Mouse (Mus musculus) adipocyte (in vitro differentiated cells): Measurements from ENCODE around the gene Slc35e2.
A peak's percentile ranks its signal among the peaks of the same experiment; 100 is the strongest.

ENCODE experiments used
- DNase-seq: peaks from one replicate; pipeline ENCODE4 v3.0.0-alpha.2; 2016; ENCODE audit warnings: low spot score

Gene Slc35e2

GRCm38 (mm10) chr4:155577132-155577531 lies 24.1 kb upstream of the Slc35e2 start:
- DNase-seq: no peak

GRCm38 (mm10) chr4:155577741-155578140 lies 23.5 kb upstream of the Slc35e2 start:
- DNase-seq: no peak

GRCm38 (mm10) chr4:155578336-155579125 lies 22.7 kb upstream of the Slc35e2 start:
- peak; percentile 86 for DNase-seq

- peak; percentile 57 for DNase-seq
Measured at GRCm38 (mm10) chr4:155580420-155580819, 20.8 kb upstream of the Slc35e2 start.

- peak; percentile 73 for DNase-seq
Measured at GRCm38 (mm10) chr4:155582279-155582905, 18.8 kb upstream of the Slc35e2 start.

- no peak for DNase-seq
Measured at GRCm38 (mm10) chr4:155589356-155589755, 11.9 kb upstream of the Slc35e2 start.

GRCm38 (mm10) chr4:155591012-155591719 lies 10.1 kb upstream of the Slc35e2 start:
- peak; percentile 42 for DNase-seq

- no peak for DNase-seq
Measured at GRCm38 (mm10) chr4:155593780-155594179, 7.4 kb upstream of the Slc35e2 start.

GRCm38 (mm10) chr4:155595777-155596176 lies 5.4 kb upstream of the Slc35e2 start:
- DNase-seq: no peak

GRCm38 (mm10) chr4:155596606-155597005 lies 4.6 kb upstream of the Slc35e2 start:
- no peak for DNase-seq

GRCm38 (mm10) chr4:155598536-155598935 lies 2.7 kb upstream of the Slc35e2 start:
- no peak for DNase-seq

- DNase-seq: peak; percentile 40
Measured at GRCm38 (mm10) chr4:155599901-155600825, 1.1 kb upstream of the Slc35e2 start.

- DNase-seq: no peak
Measured at GRCm38 (mm10) chr4:155601997-155602456, 811 bp downstream of the Slc35e2 start.

GRCm38 (mm10) chr4:155602753-155603152 lies 1.5 kb downstream of the Slc35e2 start:
- no peak for DNase-seq

GRCm38 (mm10) chr4:155603801-155604200 lies 2.6 kb downstream of the Slc35e2 start:
- DNase-seq: no peak

- no peak for DNase-seq
Measured at GRCm38 (mm10) chr4:155605132-155605531, 3.9 kb downstream of the Slc35e2 start.

- DNase-seq: no peak
Measured at GRCm38 (mm10) chr4:155606825-155607224, 5.6 kb downstream of the Slc35e2 start.

GRCm38 (mm10) chr4:155611860-155612259 lies 10.6 kb downstream of the Slc35e2 start:
- no peak for DNase-seq

GRCm38 (mm10) chr4:155613264-155613663 lies 12.0 kb downstream of the Slc35e2 start:
- no peak for DNase-seq

- no peak for DNase-seq
Measured at GRCm38 (mm10) chr4:155618321-155618720, 17.1 kb downstream of the Slc35e2 start.
